Mouse (Mus musculus) thymus, adult 2 months (tissue): ENCODE measurements around the gene Senp7.

Experiments
- CTCF ChIP-seq: fragments of 200-500 bp; IDR thresholded peaks from 2 replicates; pipeline ENCODE4 v1.5.1; 2012; ENCODE audit warnings: mild to moderate bottlenecking, control low read depth, low read length, moderate library complexity, borderline replicate concordance; ENCODE audit not compliant: control insufficient read depth, poor library complexity, insufficient read depth; ENCODE audit errors: extremely low read depth
- POLR2A ChIP-seq: fragments of 200-500 bp; IDR thresholded peaks from 2 replicates; pipeline ENCODE4 v1.6.1; 2012; ENCODE audit warnings: mild to moderate bottlenecking, low read length, control low read depth, moderate library complexity; ENCODE audit not compliant: control insufficient read depth, poor library complexity, insufficient read depth; ENCODE audit errors: extremely low read depth

DNA sequence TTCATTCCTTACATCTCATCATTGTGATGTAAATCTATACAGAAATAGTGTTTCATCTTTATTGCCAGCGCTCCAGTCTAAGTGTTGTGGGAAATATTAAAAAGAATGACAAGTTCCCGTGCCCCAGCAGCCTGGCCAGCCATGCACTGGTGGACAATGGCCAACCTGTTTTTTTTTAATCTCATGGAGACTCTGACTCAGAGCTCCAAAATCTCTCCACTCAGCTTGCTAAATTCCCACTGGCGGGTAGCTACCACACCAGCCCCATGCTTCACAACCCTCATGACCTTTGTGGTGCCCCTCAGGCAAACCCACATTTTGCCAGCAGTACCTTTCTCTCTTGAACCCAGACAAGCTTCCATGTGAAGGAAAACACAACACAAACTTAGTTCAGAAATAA lies 67.6 kb downstream of the Senp7 start:
- no peak for TF ChIP-seq CTCF
- TF ChIP-seq POLR2A: no peak
